Mouse (Mus musculus) adrenal gland, adult 2 months (tissue): ENCODE measurements at regions not wholly inside any gene's neighbourhood (a gene's known extent, or its start where the extent isn't known, plus 50 kb on each side); places are given as distances from the start of the nearest gene placed in this dataset.

Experiments used
- DNase-seq: peaks from one replicate; pipeline ENCODE4 v3.0.0; 2021

DNA sequence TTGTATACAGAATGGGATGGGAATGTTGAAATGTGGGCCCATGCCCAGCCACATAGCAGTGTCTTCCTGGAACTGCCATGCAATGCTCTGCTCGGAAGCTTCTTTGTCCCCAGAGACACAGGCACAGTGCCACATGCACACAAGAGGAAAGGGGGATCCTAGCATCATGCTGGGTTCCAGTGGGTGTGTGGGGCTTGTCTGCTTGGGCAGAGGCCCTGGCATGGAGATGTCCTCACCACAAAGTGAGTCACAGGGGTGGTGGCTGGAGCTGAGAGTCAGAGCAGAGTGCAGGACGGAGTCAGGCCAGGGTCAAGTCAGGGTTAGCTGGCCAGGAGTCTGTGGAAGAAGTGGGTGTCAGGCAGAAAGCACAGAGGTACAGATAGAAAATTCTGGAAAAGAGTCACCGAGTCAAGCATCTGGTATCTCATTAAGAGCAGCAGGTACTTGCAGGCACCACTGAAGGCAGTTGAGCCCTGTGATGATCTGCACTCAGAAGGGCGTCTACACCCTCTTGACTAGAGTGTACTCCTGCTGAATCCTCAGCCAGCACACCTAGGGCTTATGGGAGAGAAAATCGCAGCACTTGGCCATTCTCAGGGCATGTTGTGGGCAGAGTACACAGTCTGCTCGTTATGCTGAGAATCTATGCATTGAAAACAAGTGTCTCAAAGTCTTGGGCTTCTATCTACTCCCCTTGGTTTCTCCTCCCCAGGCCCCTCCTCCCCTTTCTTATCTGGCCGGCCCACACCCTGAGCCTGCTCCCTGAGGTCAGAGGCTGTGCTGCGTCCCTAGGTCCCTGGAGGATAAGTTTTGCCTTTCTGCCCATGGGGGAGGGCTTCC is 85.3 kb downstream of the Ackr3 start:
- DNase-seq: peak; percentile 82

- no peak for DNase-seq
Observed at GRCm38 (mm10) chr1:90289732-90290215, 86.0 kb downstream of the Ackr3 start.

DNA sequence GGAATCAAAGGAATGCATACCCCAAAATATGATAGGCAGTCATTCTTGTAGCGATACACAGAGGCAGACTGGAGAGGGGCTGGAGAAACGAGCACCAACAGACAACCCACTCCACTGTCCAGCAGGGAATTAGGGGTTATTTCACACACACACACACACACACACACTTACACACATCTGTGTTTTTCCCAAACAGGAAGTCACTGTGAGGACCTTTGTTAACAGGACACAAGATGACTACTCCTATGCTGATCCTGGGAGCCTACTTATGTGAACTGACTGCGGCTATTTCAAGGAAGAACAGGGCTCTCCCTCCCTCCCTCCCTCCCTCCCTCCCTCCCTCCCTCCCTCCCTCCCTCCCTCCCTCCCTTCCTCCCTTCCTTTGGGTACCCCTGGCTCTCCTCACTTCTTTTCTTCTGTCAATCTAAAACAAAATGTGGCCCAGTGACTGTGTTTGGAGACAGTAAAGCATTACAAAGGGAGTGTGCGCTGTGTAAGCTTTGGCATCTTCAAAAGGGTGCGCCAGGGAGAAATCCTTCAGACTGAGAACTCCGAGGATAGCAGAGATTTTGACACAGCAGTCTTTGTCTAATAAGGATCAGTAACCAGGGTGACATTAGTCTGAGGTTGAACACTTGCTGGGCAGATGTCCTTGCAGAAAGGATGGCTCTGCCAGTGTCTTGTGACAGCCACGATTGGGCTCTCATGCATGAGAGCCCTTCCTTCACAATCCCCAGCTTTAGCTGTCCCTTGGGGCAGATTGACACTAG is 86.8 kb downstream of the Ackr3 start:
- DNase-seq: no peak

DNA sequence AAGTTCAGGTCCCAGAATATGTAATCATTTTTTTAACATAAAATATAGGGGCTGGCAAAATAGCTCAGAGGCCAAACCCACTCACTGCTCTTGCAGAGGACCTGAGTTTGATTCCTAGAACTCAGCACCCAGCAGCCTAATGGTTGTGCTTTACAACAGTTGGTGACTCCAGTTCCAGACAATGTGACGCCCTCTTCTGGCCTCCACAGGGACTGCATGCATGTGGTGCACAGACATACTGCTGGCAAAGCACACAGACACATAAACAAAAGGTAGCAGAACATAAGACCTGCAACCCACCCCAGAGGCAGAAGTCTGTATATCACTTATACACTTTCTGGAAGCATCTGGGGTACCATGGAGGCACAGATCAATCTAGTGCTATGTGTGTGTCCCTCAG is 87.5 kb downstream of the Ackr3 start:
- no peak for DNase-seq

DNA sequence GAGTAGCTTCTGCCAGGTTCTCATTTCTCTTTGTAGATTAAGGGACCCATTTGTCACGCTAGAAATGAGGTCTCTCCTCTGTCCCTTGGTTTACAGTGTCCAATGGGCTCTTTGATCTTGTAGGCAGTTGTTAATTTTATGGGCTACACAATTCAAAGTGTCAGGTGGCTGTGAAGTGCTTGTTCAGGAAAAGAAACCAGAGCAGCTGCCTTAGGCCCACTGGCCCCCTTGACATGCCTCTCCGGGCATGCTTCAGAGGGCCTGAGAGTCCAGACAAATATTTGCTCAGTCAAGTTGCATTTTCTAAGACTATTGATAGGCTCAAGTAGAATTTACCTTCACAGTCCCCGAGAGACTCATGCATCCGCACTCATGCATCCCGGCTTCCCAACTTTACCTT is 94.0 kb downstream of the Ackr3 start:
- no peak for DNase-seq

DNA sequence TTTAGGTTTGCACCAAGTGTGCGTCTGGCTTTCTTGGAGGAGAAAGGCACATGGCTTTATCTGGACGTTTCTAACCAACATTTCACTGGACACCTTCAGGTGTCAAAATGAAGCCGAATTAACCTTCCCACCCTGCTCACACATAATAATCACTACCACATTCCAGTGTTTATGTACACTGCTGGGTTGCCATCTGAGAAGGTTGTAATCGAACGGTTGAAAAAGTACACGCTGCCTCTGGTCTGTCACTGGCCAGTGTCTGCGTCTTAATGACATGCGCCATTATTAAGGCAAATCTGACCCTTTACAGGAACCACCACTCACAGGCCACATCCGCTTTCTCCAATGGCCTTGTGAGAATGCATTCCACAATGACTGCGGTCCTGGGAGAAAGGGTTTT is 96.4 kb downstream of the Ackr3 start:
- DNase-seq: no peak

DNA sequence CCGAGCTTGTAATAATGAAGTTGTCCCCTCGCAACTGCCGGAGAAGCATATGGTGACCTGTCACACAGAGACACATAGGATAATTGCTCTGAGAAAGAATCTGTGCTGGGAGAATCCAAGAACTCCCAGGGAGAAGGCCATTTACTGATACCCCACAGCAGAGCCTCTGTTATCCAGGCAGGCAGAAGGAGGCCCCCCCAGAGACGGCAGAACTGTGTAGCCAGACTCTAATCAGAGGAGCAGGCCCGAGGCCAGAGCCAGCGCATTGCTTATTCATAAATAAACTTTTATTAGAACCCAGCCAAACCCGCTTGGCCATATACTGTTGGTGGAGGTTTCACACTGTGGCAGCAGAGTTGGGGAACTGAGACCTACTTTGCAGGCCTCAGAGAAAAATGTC is 100.6 kb downstream of the Ackr3 start:
- DNase-seq: no peak

GRCm38 (mm10) chr1:90311016-90311415 is 107.2 kb downstream of the Ackr3 start:
- no peak for DNase-seq

DNA sequence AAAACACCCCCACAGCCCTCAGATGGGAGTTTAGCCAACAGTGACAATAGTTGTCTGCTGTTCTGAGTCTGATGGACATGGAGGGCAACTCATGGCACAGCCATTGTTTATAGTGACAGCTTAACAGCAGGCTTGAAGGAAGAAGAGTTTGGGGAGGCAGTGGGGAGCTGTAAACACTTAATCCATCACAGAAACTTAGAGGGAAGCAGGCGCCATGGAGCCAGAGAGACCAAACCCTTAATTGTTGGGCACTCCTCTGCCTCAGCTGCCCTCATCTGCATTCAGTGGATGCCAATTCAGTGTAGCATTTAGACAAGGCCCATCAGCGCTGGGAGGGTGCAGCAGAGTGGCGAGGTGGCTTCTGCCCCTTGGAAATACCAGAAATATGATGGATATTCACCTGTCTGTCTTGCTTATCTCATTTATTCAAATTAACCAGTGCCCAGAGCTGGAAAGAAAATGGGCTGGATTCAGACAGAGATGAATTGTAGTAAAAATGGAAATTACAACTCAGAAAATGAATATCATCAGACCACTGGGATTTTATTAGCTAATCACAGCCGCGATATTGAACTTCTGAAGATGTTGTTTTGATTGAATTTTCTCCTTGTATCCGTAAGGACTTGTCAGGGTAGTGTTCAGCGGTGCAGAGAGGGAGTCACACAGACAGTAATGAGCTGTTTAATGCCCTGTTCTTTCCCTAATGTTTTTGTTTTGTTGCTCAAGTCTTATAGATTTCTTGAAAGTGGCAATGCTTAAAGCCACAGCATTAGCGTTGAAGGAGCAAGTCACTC is 108.1 kb downstream of the Ackr3 start:
- DNase-seq: no peak

GRCm38 (mm10) chr1:90313750-90314359 is 110.1 kb downstream of the Ackr3 start:
- DNase-seq: no peak

GRCm38 (mm10) chr1:90317902-90318301 is 114.1 kb downstream of the Ackr3 start:
- DNase-seq: no peak

GRCm38 (mm10) chr1:90318502-90318901 is 114.7 kb downstream of the Ackr3 start:
- no peak for DNase-seq

- DNase-seq: no peak
Observed at GRCm38 (mm10) chr1:90320518-90320917, 116.7 kb downstream of the Ackr3 start.

DNA sequence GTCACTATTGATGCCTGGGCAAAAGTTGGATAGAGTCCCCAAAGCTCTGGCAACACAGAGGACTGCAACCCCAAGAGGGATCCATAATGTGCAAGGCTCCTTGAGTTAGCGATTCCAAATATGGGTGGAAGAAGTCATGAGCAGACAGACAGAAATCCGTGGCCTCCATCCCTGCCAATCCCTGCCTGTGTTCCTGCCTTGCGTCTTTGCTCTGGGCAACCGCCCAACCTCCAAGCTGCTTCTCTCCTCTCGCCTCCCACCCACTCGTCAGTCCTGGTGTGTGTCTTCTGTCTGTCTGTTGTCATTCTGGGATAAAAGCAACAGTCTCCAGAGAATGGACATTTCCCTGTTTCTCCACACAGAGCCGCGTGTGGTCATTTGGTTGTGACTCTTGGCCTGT is 117.7 kb downstream of the Ackr3 start:
- DNase-seq: no peak

DNA sequence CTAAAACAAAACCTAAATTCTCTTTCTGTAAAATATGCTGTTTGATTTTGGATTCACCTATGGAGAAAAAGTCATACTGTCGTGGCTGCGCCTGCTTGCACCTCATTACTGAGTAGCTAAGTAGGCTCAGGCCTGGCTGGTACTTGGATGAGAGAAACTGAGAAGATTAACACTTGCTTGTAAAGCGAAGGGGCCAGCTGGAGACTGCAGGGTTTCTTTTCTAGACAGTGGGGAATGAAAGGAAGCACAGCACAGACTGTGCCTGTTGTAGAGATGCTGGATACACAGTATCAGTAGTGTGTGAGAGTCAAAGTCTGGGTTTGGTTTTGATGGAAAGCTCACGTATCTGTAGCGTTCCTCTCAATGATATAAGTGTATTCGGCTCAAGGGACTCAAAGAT is 123.5 kb downstream of the Ackr3 start:
- DNase-seq: no peak

- DNase-seq: peak; percentile 24
Observed at GRCm38 (mm10) chr1:90332531-90332930, 128.8 kb downstream of the Ackr3 start.

DNA sequence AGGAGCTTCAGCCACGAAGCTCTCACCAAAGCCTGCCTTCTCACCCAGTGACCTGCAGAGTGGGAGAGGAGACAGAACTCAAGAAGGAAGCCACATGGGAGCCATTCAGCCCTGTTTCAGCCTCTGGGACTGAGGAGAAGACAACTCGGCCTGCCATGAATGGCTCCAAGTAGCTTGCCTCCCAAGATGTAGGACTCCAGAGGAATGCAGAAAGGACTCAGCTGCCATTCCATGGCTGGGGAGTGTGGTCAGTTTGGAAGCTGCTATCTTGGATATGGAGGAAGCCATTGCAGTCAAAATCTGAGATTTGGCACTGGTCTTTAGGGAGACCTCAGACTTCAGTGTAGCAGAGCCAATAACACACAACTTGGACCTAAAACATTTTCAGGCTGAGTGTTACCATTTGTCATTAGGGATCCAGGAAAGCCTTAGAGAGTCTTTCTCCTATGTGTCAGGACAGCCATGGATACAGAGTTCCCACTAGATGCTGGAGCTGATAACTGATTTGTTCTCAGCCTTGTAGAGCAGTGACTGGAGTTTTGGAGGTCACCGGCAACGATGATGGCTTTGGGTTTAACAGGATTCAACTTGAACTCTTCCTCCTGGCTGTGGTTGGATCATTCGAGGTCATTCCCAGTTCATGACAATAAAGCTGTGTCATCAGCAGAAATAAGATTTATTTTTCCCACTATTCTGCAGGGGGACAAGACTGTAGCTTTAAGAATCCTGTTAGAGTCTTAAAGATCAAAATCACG is 130.1 kb downstream of the Ackr3 start:
- DNase-seq: peak; percentile 65

DNA sequence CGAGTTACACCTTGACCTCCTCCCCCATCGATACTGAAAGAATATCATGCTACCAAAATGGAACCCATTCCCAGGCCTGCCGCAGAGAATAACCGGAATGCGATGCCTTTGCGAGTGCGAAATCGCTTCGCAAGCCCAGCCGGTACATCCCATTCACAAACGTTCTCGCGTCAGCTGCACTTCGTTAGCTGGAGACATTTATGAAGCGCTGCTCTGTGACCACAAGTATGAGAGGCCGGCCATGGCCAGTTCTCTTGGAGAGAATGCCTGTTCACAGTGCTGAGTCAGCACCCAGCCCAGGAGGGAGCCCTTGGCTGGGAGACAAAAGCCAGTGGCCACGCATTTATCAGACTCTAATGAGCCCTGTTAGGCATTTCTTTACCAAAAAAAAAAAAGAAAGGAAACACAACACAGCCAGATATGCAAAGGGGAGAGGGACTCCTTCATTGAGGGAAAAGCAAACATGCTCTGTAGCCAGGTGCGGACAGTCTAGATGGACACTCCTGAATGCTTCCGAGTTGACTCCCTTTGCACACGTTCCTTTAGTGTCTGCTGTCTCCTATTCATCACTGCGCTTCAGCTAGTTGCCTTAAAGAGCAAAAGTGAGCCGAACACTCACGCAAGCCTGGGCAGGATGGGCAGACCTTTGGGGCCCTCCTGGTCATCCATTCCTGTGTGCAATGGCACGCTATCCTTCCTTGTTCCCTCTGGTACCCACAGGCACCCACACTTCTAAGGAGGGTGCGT is 131.4 kb downstream of the Ackr3 start:
- DNase-seq: peak; percentile 62

- no peak for DNase-seq
Observed at GRCm38 (mm10) chr1:90337876-90338316, 134.1 kb downstream of the Ackr3 start.

DNA sequence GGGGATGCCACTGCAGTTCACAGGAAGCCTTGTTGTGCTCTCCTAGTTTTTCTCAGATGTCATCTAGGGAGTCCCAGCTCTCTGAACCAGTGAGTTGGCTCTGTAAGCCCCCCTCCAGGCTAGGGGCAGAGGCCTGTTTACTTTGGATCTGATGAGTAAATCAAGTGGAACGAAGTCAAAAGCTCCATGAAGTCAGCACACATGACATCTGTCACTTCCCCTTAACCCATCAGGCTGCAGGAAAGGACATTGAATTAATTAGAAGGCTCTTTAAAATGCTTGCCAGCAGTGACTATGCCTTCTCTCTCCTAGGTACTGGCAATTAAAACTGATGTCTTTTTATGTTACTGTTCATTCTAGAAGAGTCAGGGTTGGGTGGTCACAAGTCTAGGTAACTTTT is 138.6 kb downstream of the Ackr3 start:
- no peak for DNase-seq
